In the genomic region with DNA sequence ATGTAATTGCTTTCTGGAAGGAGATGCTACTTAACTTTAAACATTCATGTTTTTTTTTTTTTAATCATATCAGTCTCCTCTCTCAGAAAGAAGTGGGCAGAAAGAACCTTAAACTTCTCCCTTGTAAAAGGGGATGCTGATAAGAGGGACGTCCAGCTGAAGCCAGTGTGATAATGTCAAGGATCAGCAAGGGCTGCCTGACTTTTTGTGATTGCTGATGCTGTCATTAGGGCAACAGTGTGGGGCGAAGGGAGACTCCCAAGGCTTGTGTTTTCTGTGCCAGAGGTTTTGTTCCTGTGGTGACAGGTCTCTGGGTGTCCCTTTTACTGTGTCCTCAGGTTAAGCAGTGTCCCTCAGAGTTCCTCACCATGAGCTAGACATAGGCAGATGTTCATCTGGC, we compare ENCODE assay signal across 11 mouse cellular contexts.
A peak's percentile ranks its signal among the peaks of the same experiment; 100 is the strongest.
DNase-seq lines count a peak whose midpoint lies in the region; ATAC-seq lines count a peak whose summit lies in the region.
"Had no signal": no experiment of that assay in that cellular context is flagged by ENCODE, and none has a peak within 500 bp of the region (broad histone marks: within the 10 kb centered on the region; RNA-seq: fewer than 3 reads in every experiment).

No protein-coding gene starts in this region.

- no peaks in the 10 kb centered on the region for H3K36me3 ChIP-seq in intestine, embryonic 16.5 days (ENCODE audit: control insufficient read depth, insufficient read depth, low read length)
- H3K36me3 ChIP-seq in intestine, embryonic 15.5 days, result no peaks in the 10 kb centered on the region
- H3K36me3 ChIP-seq: midbrain, embryonic 15.5 days had no signal

- no peak overlapping the region for H3K9ac ChIP-seq in intestine, embryonic 16.5 days (ENCODE audit: low read depth, low read length)
- H3K9ac ChIP-seq in intestine, embryonic 15.5 days, result no peak overlapping the region
- H3K9ac ChIP-seq: midbrain, embryonic 15.5 days had no signal

- 0 out of 2 replicates have a peak, but pooled peaks have one; percentile 63 for ATAC-seq in intestine, embryonic 16.5 days
- no peak; the same call in 1 of the 2 replicates for ATAC-seq in intestine, embryonic 15.5 days
- ATAC-seq: midbrain, embryonic 15.5 days had no signal

- no peaks in the 10 kb centered on the region for H3K9me3 ChIP-seq in intestine, embryonic 16.5 days (ENCODE audit: control insufficient read depth, low read length)
- H3K9me3 ChIP-seq in intestine, embryonic 15.5 days, result no peaks in the 10 kb centered on the region
- H3K9me3 ChIP-seq: midbrain, embryonic 15.5 days had no signal

- H3K27ac ChIP-seq in intestine, embryonic 16.5 days (ENCODE audit: low read length), result no peak overlapping the region
- no peak overlapping the region for H3K27ac ChIP-seq in intestine, embryonic 15.5 days
- H3K27ac ChIP-seq: gastrocnemius, adult 2 months; midbrain, embryonic 15.5 days had no signal

- H3K4me1 ChIP-seq in intestine, embryonic 16.5 days (ENCODE audit: control insufficient read depth, insufficient read depth, low read length), result no peaks in the 10 kb centered on the region
- H3K4me1 ChIP-seq in intestine, embryonic 15.5 days (replicated peaks), result no peaks in the 10 kb centered on the region
- H3K4me1 ChIP-seq: midbrain, embryonic 15.5 days had no signal

- no peak overlapping the region for H3K4me2 ChIP-seq in intestine, embryonic 16.5 days (ENCODE audit: low read depth, low read length)
- no peak overlapping the region for H3K4me2 ChIP-seq in intestine, embryonic 15.5 days (replicated peaks)
- H3K4me2 ChIP-seq: midbrain, embryonic 15.5 days had no signal

- DNase-seq in adrenal gland, postnatal 36 days, result peak; percentile 33 to 55
- peak; percentile 86 for DNase-seq in liver
- peak; percentile 36 to 39 for DNase-seq in spleen, postnatal 14 days (ENCODE audit: low spot score in 2 of 2)
- DNase-seq in right cerebral cortex, adult 2 months (ENCODE audit: low spot score in 2 of 2), result no peak
- DNase-seq in urinary bladder, postnatal 25 days (ENCODE audit: low spot score), result no peak
- DNase-seq: cerebellum, adult 9-11 months; gastrocnemius, adult 2 months; kidney, postnatal 10 days had no signal

- H3K27me3 ChIP-seq in intestine, embryonic 16.5 days (replicated peaks; ENCODE audit: control insufficient read depth, insufficient read depth, low read length), result no peaks in the 10 kb centered on the region
- no peaks in the 10 kb centered on the region for H3K27me3 ChIP-seq in intestine, embryonic 15.5 days (replicated peaks)
- H3K27me3 ChIP-seq: midbrain, embryonic 15.5 days had no signal

- WGBS in intestine, embryonic 16.5 days, result 59% methylated on average over 2 of the region's 2 CpGs
- 49% methylated on average over 2 of the region's 2 CpGs for WGBS in intestine, embryonic 15.5 days

- H3K4me3 ChIP-seq in intestine, embryonic 16.5 days (ENCODE audit: low read length), result no peak overlapping the region
- no peak overlapping the region for H3K4me3 ChIP-seq in intestine, embryonic 15.5 days (replicated peaks)
- H3K4me3 ChIP-seq: gastrocnemius, adult 2 months; midbrain, embryonic 15.5 days had no signal

Comparison
In these comparisons a context has a peak if more than half of its experiments do, and no peak if none do; other contexts are left out.
1. DNase-seq: peak in adrenal gland, postnatal 36 days (2 of 2), liver (single experiment) and spleen, postnatal 14 days (2 of 2); none in right cerebral cortex, adult 2 months (0 of 2) and urinary bladder, postnatal 25 days (single experiment).